Mouse (Mus musculus): ENCODE data around the gene Sorcs2.

- TF ChIP-seq CTCF (IDR thresholded peaks at IDR 0.05; ENCODE audit: insufficient read depth, low read depth, low read length) (no peak), POLR2A (IDR thresholded peaks at IDR 0.05; ENCODE audit: insufficient read depth, low read depth, low read length) (no peak)
Observed at GRCm38 (mm10) chr5:36353679-36354078, 44.3 kb downstream of the Sorcs2 start.

Data from olfactory bulb, adult 2 months (tissue).